Mouse (Mus musculus) midbrain, postnatal 0 days (tissue): ENCODE results near the gene Gm20388. TPM values are rescaled to one million over a fixed set of nuclear protein-coding genes. Genes with fewer than 3 reads are reported as not detected.

Experiments
- ATAC-seq: fragments of 200-750 bp; cut with Nextera tagmentation; 2 replicates; pipeline ENCODE4 v1.8.0; 2017; ENCODE audit warnings: moderate number of reproducible peaks, mild to moderate bottlenecking, moderate TSS enrichment, moderate library complexity; ENCODE audit not compliant: low FRiP score
- DNase-seq: peaks from one replicate; pipeline ENCODE4 v3.0.0-alpha.2; 2015; ENCODE audit warnings: low spot score
- H3K27ac ChIP-seq: fragments of 300-500 bp; sonication (generic); 2 replicates; pipeline ENCODE4 v1.5.1; 2014; ENCODE audit warnings: low read depth, mild to moderate bottlenecking, low read length, mixed read lengths
- H3K27me3 ChIP-seq: fragments of 300-500 bp; sonication (generic); 2 replicates; pipeline ENCODE4 v1.6.1; 2014; ENCODE audit warnings: low read length, control low read depth, mixed read lengths; ENCODE audit not compliant: insufficient read depth
- H3K36me3 ChIP-seq: fragments of 300-500 bp; sonication (generic); 2 replicates; pipeline ENCODE4 v1.6.1; 2014; ENCODE audit warnings: low read length, control low read depth, mixed read lengths; ENCODE audit not compliant: insufficient read depth
- H3K4me1 ChIP-seq: fragments of 300-500 bp; sonication (generic); 2 replicates; pipeline ENCODE4 v1.6.1; 2014; ENCODE audit warnings: mild to moderate bottlenecking, control low read depth, antibody characterized with exemption, low read length, mixed read lengths; ENCODE audit not compliant: insufficient read depth
- H3K4me2 ChIP-seq: fragments of 300-500 bp; sonication (generic); 2 replicates; pipeline ENCODE4 v1.6.1; 2014; ENCODE audit warnings: low read depth, mild to moderate bottlenecking, low read length, mixed read lengths; ENCODE audit not compliant: poor library complexity, severe bottlenecking
- H3K4me3 ChIP-seq: fragments of 300-500 bp; sonication (generic); 2 replicates; pipeline ENCODE4 v1.5.1; 2014; ENCODE audit warnings: low read depth, mild to moderate bottlenecking, low read length, moderate library complexity
- H3K9ac ChIP-seq: fragments of 300-500 bp; sonication (generic); replicated peaks from 2 replicates; pipeline ENCODE4 v1.6.1; 2014; ENCODE audit warnings: mild to moderate bottlenecking, low read length, moderate library complexity, mixed read lengths; ENCODE audit not compliant: poor library complexity, severe bottlenecking
- H3K9me3 ChIP-seq: fragments of 300-500 bp; sonication (generic); 2 replicates; pipeline ENCODE4 v1.6.1; 2016; ENCODE audit warnings: low read length, control low read depth
- CTCF ChIP-seq: IDR thresholded peaks from 2 replicates; pipeline ENCODE4 v1.5.1; 2016; ENCODE audit warnings: antibody characterized with exemption, mild to moderate bottlenecking
- WGBS: fragments of 180-500 bp; shearing (Covaris S2); extraction: QIAGEN DNeasy Blood & Tissue Kit; methylation state at CpG from one replicate; pipeline ENCODE4 v1.1.7; 2014; 5-methylcytosine and 5-hydroxymethylcytosine counted together
- polyA plus RNA-seq: library from polyadenylated mRNA; unstranded; fragments of >200 nt; fragmentation: Nextera tagmentation; extraction: Ambion mirVana; gene quantifications from 2 replicates; pipeline ENCODE4 v1.2.1, GENCODE M21; 2015
- total RNA-seq: library from RNA; depleted of rRNA; stranded (reverse); fragments of >200 nt; gene quantifications from 2 replicates; pipeline ENCODE4 v1.2.3, GENCODE M21; 2014

The Gm20388 gene
- total and polyA plus RNA-seq, 2 experiments from 2014 or later = 74.2 TPM; not detected in 1

- H3K4me1 ChIP-seq = peaks cover 5% of the 10 kb centered on the region; the same call in 1 of the 2 replicates
- no peak for ATAC-seq
- H3K27me3 ChIP-seq = no peaks in the 10 kb centered on the region
- H3K4me2 ChIP-seq = no peak overlapping the region
- WGBS = 82% methylated on average over 7 of the region's 7 CpGs
- no peaks in the 10 kb centered on the region for H3K9me3 ChIP-seq
- H3K4me3 ChIP-seq = no peak overlapping the region
- DNase-seq = no peak
- no peak overlapping the region for H3K27ac ChIP-seq
- no peaks in the 10 kb centered on the region for H3K36me3 ChIP-seq
- no peak overlapping the region for H3K9ac ChIP-seq
- no peak for TF ChIP-seq CTCF
Observed at GRCm38 (mm10) chr8:124198230-124198629, 4287.6 kb downstream of the Gm20388 start.

GRCm38 (mm10) chr8:124200400-124200799, 4289.8 kb downstream of the Gm20388 start:
- no peak for DNase-seq

GRCm38 (mm10) chr8:124201706-124202105, 4291.1 kb downstream of the Gm20388 start:
- Histone ChIP-seq H3K27ac (no peak overlapping the region), H3K27me3 (no peaks in the 10 kb centered on the region), H3K9me3 (no peaks in the 10 kb centered on the region), H3K4me1 (no peaks in the 10 kb centered on the region), H3K4me3 (no peak overlapping the region), H3K4me2 (no peak overlapping the region), H3K9ac (no peak overlapping the region), H3K36me3 (no peaks in the 10 kb centered on the region)
- TF ChIP-seq CTCF = no peak
- ATAC-seq (no peak), DNase-seq (no peak)
- 88% methylated on average over 8 of the region's 8 CpGs for WGBS

More at GRCm38 (mm10) chr8:124200400-124200799, 4289.8 kb downstream of the Gm20388 start:
- no peak for TF ChIP-seq CTCF
- no peak overlapping the region for H3K4me2 ChIP-seq
- no peak overlapping the region for H3K9ac ChIP-seq
- 53% methylated on average over 7 of the region's 7 CpGs for WGBS
- H3K4me3 ChIP-seq = no peak overlapping the region
- H3K4me1 ChIP-seq = no peaks in the 10 kb centered on the region
- no peaks in the 10 kb centered on the region for H3K27me3 ChIP-seq
- H3K36me3 ChIP-seq = no peaks in the 10 kb centered on the region
- H3K27ac ChIP-seq = no peak overlapping the region
- ATAC-seq = no peak
- H3K9me3 ChIP-seq = no peaks in the 10 kb centered on the region

GRCm38 (mm10) chr8:124202895-124203294, 4292.3 kb downstream of the Gm20388 start:
- H3K4me1 ChIP-seq = no peaks in the 10 kb centered on the region
- H3K36me3 ChIP-seq = no peaks in the 10 kb centered on the region
- no peaks in the 10 kb centered on the region for H3K27me3 ChIP-seq
- 81% methylated on average over 5 of the region's 5 CpGs for WGBS
- H3K4me2 ChIP-seq = no peak overlapping the region
- H3K9me3 ChIP-seq = no peaks in the 10 kb centered on the region
- H3K9ac ChIP-seq = no peak overlapping the region
- H3K27ac ChIP-seq = no peak overlapping the region
- no peak for TF ChIP-seq CTCF
- ATAC-seq = no peak
- no peak for DNase-seq
- H3K4me3 ChIP-seq = no peak overlapping the region

GRCm38 (mm10) chr8:124204001-124204601, 4293.5 kb downstream of the Gm20388 start:
- ATAC-seq (no peak), DNase-seq (peak; percentile 66)
- Histone ChIP-seq H3K4me2 (no peak overlapping the region), H3K36me3 (no peaks in the 10 kb centered on the region), H3K4me1 (no peaks in the 10 kb centered on the region), H3K9me3 (no peaks in the 10 kb centered on the region), H3K27me3 (no peaks in the 10 kb centered on the region), H3K4me3 (no peak overlapping the region), H3K9ac (no peak overlapping the region), H3K27ac (no peak overlapping the region; the same call in 1 of the 2 replicates)
- 49% methylated on average over 13 of the region's 13 CpGs for WGBS
- no peak for TF ChIP-seq CTCF

GRCm38 (mm10) chr8:124212148-124212547, 4301.5 kb downstream of the Gm20388 start:
- Histone ChIP-seq H3K4me3 (no peak overlapping the region), H3K36me3 (no peaks in the 10 kb centered on the region), H3K4me1 (no peaks in the 10 kb centered on the region; the same call in 1 of the 2 replicates), H3K9me3 (no peaks in the 10 kb centered on the region), H3K4me2 (no peak overlapping the region), H3K27me3 (no peaks in the 10 kb centered on the region), H3K9ac (no peak overlapping the region), H3K27ac (no peak overlapping the region)
- 76% methylated on average over 2 of the region's 2 CpGs for WGBS
- DNase-seq = no peak
- no peak for ATAC-seq
- no peak for TF ChIP-seq CTCF
